ENCODE assay signal across 15 mouse cellular contexts in genomic region chr2:37423671-37424070, GRCm38 (mm10). TPM values are rescaled to one million over a fixed set of nuclear protein-coding genes. Genes with fewer than 3 reads are reported as not detected.
A peak's percentile ranks its signal among the peaks of the same experiment; 100 is the strongest.
DNase-seq lines count a peak whose midpoint lies in the region; ATAC-seq and TF ChIP-seq lines count a peak whose summit lies in the region.
"Had no signal": no experiment of that assay in that cellular context is flagged by ENCODE, and none has a peak within 500 bp of the region (broad histone marks: within the 10 kb centered on the region; RNA-seq: fewer than 3 reads in every experiment).

No protein-coding gene starts in this region.

- no peak overlapping the region for H3ac ChIP-seq in myocyte (ENCODE audit: control insufficient read depth, insufficient read length)

- no peak overlapping the region for H3K4me2 ChIP-seq in midbrain, embryonic 14.5 days (ENCODE audit: low read length)
- H3K4me2 ChIP-seq in midbrain, embryonic 11.5 days, result no peak overlapping the region
- H3K4me2 ChIP-seq in myocyte (ENCODE audit: low read depth), result no peak overlapping the region

- H3K4me1 ChIP-seq in midbrain, embryonic 14.5 days (ENCODE audit: control insufficient read depth, insufficient read depth, low read length), result peaks cover 12% of the 10 kb centered on the region
- peaks cover 2% of the 10 kb centered on the region for H3K4me1 ChIP-seq in midbrain, embryonic 11.5 days (ENCODE audit: control insufficient read depth, insufficient read depth, low read length)

- no peak overlapping the region for H3K27ac ChIP-seq in midbrain, embryonic 14.5 days (replicated peaks; ENCODE audit: low read depth, low read length)
- H3K27ac ChIP-seq in midbrain, embryonic 11.5 days (ENCODE audit: low read depth, low read length), result no peak overlapping the region

- no peak overlapping the region for H3K4me3 ChIP-seq in midbrain, embryonic 14.5 days (replicated peaks; ENCODE audit: low read depth, low read length)
- H3K4me3 ChIP-seq in midbrain, embryonic 11.5 days (ENCODE audit: low read depth, low read length), result no peak overlapping the region
- H3K4me3 ChIP-seq in myocyte, result peak overlapping the region; percentile 71

- peaks cover 39% of the 10 kb centered on the region for H3K79me2 ChIP-seq in myocyte (ENCODE audit: control insufficient read depth, insufficient read depth)

- no peaks in the 10 kb centered on the region for H3K9me3 ChIP-seq in midbrain, embryonic 14.5 days (ENCODE audit: control insufficient read depth, low read length)
- no peaks in the 10 kb centered on the region for H3K9me3 ChIP-seq in midbrain, embryonic 11.5 days (ENCODE audit: control insufficient read depth, low read length)
- H3K9me3 ChIP-seq: hindbrain, embryonic 10.5 days; limb, embryonic 12.5 days; lung, embryonic 15.5 days; megakaryocyte, embryonic 14.5 days had no signal

- no peak for ATAC-seq in midbrain, embryonic 14.5 days (ENCODE audit: low FRiP score, low TSS enrichment)
- ATAC-seq in midbrain, embryonic 11.5 days (ENCODE audit: low FRiP score), result no peak

- H3K27me3 ChIP-seq in midbrain, embryonic 14.5 days (ENCODE audit: control insufficient read depth, insufficient read depth, low read length), result no peaks in the 10 kb centered on the region
- no peaks in the 10 kb centered on the region for H3K27me3 ChIP-seq in midbrain, embryonic 11.5 days (ENCODE audit: control insufficient read depth, insufficient read depth, low read length)
- no peaks in the 10 kb centered on the region for H3K27me3 ChIP-seq in myocyte (ENCODE audit: control insufficient read depth, insufficient read depth, insufficient read length)
- H3K27me3 ChIP-seq: limb, embryonic 12.5 days; lung, embryonic 15.5 days; megakaryocyte, embryonic 14.5 days had no signal

- WGBS in midbrain, embryonic 14.5 days, result 46% methylated on average over 3 of the region's 3 CpGs
- 65% methylated on average over 3 of the region's 3 CpGs for WGBS in midbrain, embryonic 11.5 days

- H3K9ac ChIP-seq in midbrain, embryonic 14.5 days (replicated peaks; ENCODE audit: low read length), result no peak overlapping the region
- no peak overlapping the region for H3K9ac ChIP-seq in midbrain, embryonic 11.5 days (ENCODE audit: low read length)

- DNase-seq in cerebellum, adult 11-12 months, result peak; percentile 26
- no peak for DNase-seq in cerebellum, adult 9-10 months
- peak; percentile 8 for DNase-seq in midbrain, embryonic 14.5 days
- no peak for DNase-seq in midbrain, embryonic 11.5 days (ENCODE audit: low spot score, missing footprints)
- DNase-seq in MEL-GATA-1-ER (ENCODE audit: extremely low read depth, low read depth), result peak; percentile 44
- no peak for DNase-seq in lung, postnatal 4 days
- no peak for DNase-seq in heart, adult 8-10 months (ENCODE audit: low spot score)
- DNase-seq: adrenal gland, postnatal 36 days; kidney, postnatal 36 days; spleen, adult 18-20 months had no signal

- H3K36me3 ChIP-seq in midbrain, embryonic 14.5 days (ENCODE audit: control insufficient read depth, insufficient read depth, low read length), result peaks cover 12% of the 10 kb centered on the region
- no peaks in the 10 kb centered on the region; the same call in 1 of the 2 replicates for H3K36me3 ChIP-seq in midbrain, embryonic 11.5 days (ENCODE audit: control insufficient read depth, insufficient read depth, low read length)
- peaks cover 1% of the 10 kb centered on the region for H3K36me3 ChIP-seq in myocyte (ENCODE audit: control insufficient read depth, insufficient read depth)

- TF ChIP-seq POLR2A in myocyte (IDR thresholded peaks at IDR 0.05; ENCODE audit: insufficient read length, low read depth), result no peak

TF ChIP-seq in myocyte, 11 proteins besides CTCF, POLR2A, EP300 and RAD21:
- TF ChIP-seq USF1 (IDR thresholded peaks at IDR 0.05; ENCODE audit: low read depth), result no peak
- no peak for TF ChIP-seq MYOG (IDR thresholded peaks at IDR 0.05; ENCODE audit: control insufficient read depth in 1 of 3, insufficient read depth in 1 of 3, insufficient read length in 2 of 3, low read depth in 2 of 3)
- no peak for TF ChIP-seq MAX (IDR thresholded peaks at IDR 0.05; ENCODE audit: low read depth)
- no peak for TF ChIP-seq SRF (IDR thresholded peaks at IDR 0.05; ENCODE audit: control insufficient read depth, insufficient read length, low read depth)
- no peak for TF ChIP-seq MYOD1 (IDR thresholded peaks at IDR 0.05; ENCODE audit: control insufficient read depth in 1 of 3, insufficient read length in 2 of 3, low read depth in 2 of 3)
- no peak for TF ChIP-seq TCF12 (IDR thresholded peaks at IDR 0.05; ENCODE audit: insufficient read depth, poor library complexity, severe bottlenecking)
- no peak for TF ChIP-seq E2F4 (IDR thresholded peaks at IDR 0.05; ENCODE audit: insufficient read depth)
- TF ChIP-seq REST (IDR thresholded peaks at IDR 0.05; ENCODE audit: insufficient read depth, insufficient read length), result no peak

RNA-seq across cellular contexts. Expression of gene Rc3h2, which starts 1.0 kb away (rescaled TPM):
- polyA plus RNA-seq in midbrain, embryonic 14.5 days (2014; fragmentation: Nextera tagmentation; extraction: Ambion mirVana), result 29.7 and 32.3 TPM in 2 replicates
- 20.4 and 22.0 TPM in 2 replicates for polyA plus RNA-seq in midbrain, embryonic 11.5 days (2014; fragmentation: Nextera tagmentation; extraction: Ambion mirVana)
- 3.7 TPM for polyA plus RNA-seq in myocyte (2012; fragmentation: generic; extraction: Trizol)
- total RNA-seq in heart, adult 8-10 months (2022), result 10 to 100 TPM; 28.1 to 36.7 (median 35.2) TPM

RNA-seq across cellular contexts. Expression of gene Zbtb26, which starts 19.3 kb away (rescaled TPM):
- polyA plus RNA-seq in midbrain, embryonic 14.5 days (2014; fragmentation: Nextera tagmentation; extraction: Ambion mirVana), result 8.2 and 11.3 TPM in 2 replicates
- polyA plus RNA-seq in midbrain, embryonic 11.5 days (2014; fragmentation: Nextera tagmentation; extraction: Ambion mirVana), result 11.7 and 14.1 TPM in 2 replicates
- 0.97 TPM for polyA plus RNA-seq in myocyte (2012; fragmentation: generic; extraction: Trizol)
- 1 to 10 TPM; 3.2 to 4.8 (median 4.1) TPM for total RNA-seq in heart, adult 8-10 months (2022)

RNA-seq across cellular contexts. Expression of gene Zbtb6, which starts 19.3 kb away (rescaled TPM):
- 11.7 and 15.8 TPM in 2 replicates for polyA plus RNA-seq in midbrain, embryonic 14.5 days (2014; fragmentation: Nextera tagmentation; extraction: Ambion mirVana)
- 6.8 and 8.4 TPM in 2 replicates for polyA plus RNA-seq in midbrain, embryonic 11.5 days (2014; fragmentation: Nextera tagmentation; extraction: Ambion mirVana)
- polyA plus RNA-seq in myocyte (2012; fragmentation: generic; extraction: Trizol), result 1.8 TPM
- total RNA-seq in heart, adult 8-10 months (2022), result 1 to 10 TPM; 3.6 to 4.3 (median 4.0) TPM

RNA-seq across cellular contexts. Expression of gene Rabgap1, which starts 19.4 kb away (rescaled TPM):
- polyA plus RNA-seq in midbrain, embryonic 14.5 days (2014; fragmentation: Nextera tagmentation; extraction: Ambion mirVana), result 90.3 and 91.3 TPM in 2 replicates
- 43.8 and 51.8 TPM in 2 replicates for polyA plus RNA-seq in midbrain, embryonic 11.5 days (2014; fragmentation: Nextera tagmentation; extraction: Ambion mirVana)
- polyA plus RNA-seq in myocyte (2012; fragmentation: generic; extraction: Trizol), result 16.0 TPM
- 10 to 100 TPM; 38.9 to 46.1 (median 41.1) TPM for total RNA-seq in heart, adult 8-10 months (2022)

Comparison
In these comparisons a context has a peak if more than half of its experiments do, and no peak if none do; other contexts are left out.
1. DNase-seq: peak in cerebellum, adult 11-12 months (single experiment), midbrain, embryonic 14.5 days (single experiment) and MEL-GATA-1-ER (single experiment); none in cerebellum, adult 9-10 months (single experiment), midbrain, embryonic 11.5 days (single experiment), lung, postnatal 4 days (0 of 2) and heart, adult 8-10 months (single experiment).